Mouse (Mus musculus): ENCODE results near the gene Evl. TPM values are rescaled to one million over a fixed set of nuclear protein-coding genes. Genes with fewer than 3 reads are reported as not detected.

The Evl gene
- polyA plus RNA-seq, 1 experiment, result 71.5 TPM

DNA sequence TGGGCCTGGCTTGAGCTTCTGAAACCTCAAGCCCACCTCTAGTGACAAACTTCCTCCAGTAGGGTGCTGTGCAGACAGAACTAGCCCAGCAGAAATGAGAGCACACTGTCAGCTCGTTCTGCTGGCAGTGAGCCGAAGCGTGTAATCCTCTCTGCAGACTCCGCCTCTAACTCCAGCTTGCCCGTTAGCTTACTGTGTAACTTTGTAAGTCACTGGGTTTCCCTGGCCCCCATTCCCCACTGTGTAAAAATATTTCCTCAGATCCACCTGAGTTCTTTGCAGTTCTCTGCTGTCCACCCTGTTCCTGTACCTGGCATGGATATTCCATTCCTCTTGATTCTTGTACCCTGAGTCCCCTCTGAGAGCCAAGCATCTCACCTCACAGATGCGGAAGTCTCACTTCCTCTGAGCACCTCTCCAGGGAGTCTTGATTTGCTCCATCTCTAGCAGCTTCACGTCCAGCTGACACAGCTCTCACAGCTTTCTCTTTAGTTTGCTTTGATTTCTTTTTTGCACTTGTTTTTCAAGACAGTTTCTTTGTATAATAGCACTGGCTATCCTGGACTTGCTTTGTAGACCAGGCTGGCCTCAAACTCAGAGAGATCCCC lies 96.6 kb downstream of the Evl start:
- TF ChIP-seq USF1 (IDR thresholded peaks at IDR 0.05; ENCODE audit: low read depth), result no peak
- no peak for TF ChIP-seq MAX (IDR thresholded peaks at IDR 0.05; ENCODE audit: low read depth)
- TF ChIP-seq REST (IDR thresholded peaks at IDR 0.05; ENCODE audit: insufficient read depth, insufficient read length), result no peak
- no peak for TF ChIP-seq POLR2AphosphoS2 (IDR thresholded peaks at IDR 0.05; ENCODE audit: insufficient read length, low read depth)
- no peak for TF ChIP-seq CEBPB (IDR thresholded peaks at IDR 0.05; ENCODE audit: insufficient read depth, poor library complexity, severe bottlenecking)
- TF ChIP-seq TCF12 (IDR thresholded peaks at IDR 0.05; ENCODE audit: insufficient read depth, poor library complexity, severe bottlenecking), result no peak
- no peak for TF ChIP-seq MYOG (IDR thresholded peaks at IDR 0.05; ENCODE audit: control insufficient read depth in 1 of 3, insufficient read depth in 1 of 3, insufficient read length in 2 of 3, low read depth in 2 of 3)
- TF ChIP-seq TCF3 (IDR thresholded peaks at IDR 0.05; ENCODE audit: insufficient read length, low read depth), result no peak
- TF ChIP-seq POLR2A (IDR thresholded peaks at IDR 0.05; ENCODE audit: insufficient read length, low read depth), result no peak
- TF ChIP-seq SRF (IDR thresholded peaks at IDR 0.05; ENCODE audit: control insufficient read depth, insufficient read length, low read depth), result no peak
- no peak for TF ChIP-seq E2F4 (IDR thresholded peaks at IDR 0.05; ENCODE audit: insufficient read depth)
- Histone ChIP-seq H3K27me3 (ENCODE audit: control insufficient read depth, insufficient read depth, insufficient read length) (no peaks in the 10 kb centered on the region), H3K4me2 (ENCODE audit: low read depth) (no peak overlapping the region), H3K36me3 (ENCODE audit: control insufficient read depth, insufficient read depth) (peaks cover 25% of the 10 kb centered on the region), H3K4me3 (no peak overlapping the region), H3K79me2 (ENCODE audit: control insufficient read depth, insufficient read depth) (no peaks in the 10 kb centered on the region), H3ac (ENCODE audit: control insufficient read depth, insufficient read length) (no peak overlapping the region)

GRCm38 (mm10) chr12:108653358-108654335 lies 99.1 kb downstream of the Evl start:
- Histone ChIP-seq H3ac (ENCODE audit: control insufficient read depth, insufficient read length) (no peak overlapping the region), H3K27me3 (ENCODE audit: control insufficient read depth, insufficient read depth, insufficient read length) (no peaks in the 10 kb centered on the region), H3K4me2 (ENCODE audit: low read depth) (no peak overlapping the region), H3K79me2 (ENCODE audit: control insufficient read depth, insufficient read depth) (no peaks in the 10 kb centered on the region), H3K4me3 (no peak overlapping the region), H3K36me3 (ENCODE audit: control insufficient read depth, insufficient read depth) (peaks cover 24% of the 10 kb centered on the region)
- TF ChIP-seq TCF3 (IDR thresholded peaks at IDR 0.05; ENCODE audit: insufficient read length, low read depth) (no peak), MYOG (IDR thresholded peaks at IDR 0.05; ENCODE audit: control insufficient read depth in 1 of 3, insufficient read depth in 1 of 3, insufficient read length in 2 of 3, low read depth in 2 of 3) (no peak)

DNA sequence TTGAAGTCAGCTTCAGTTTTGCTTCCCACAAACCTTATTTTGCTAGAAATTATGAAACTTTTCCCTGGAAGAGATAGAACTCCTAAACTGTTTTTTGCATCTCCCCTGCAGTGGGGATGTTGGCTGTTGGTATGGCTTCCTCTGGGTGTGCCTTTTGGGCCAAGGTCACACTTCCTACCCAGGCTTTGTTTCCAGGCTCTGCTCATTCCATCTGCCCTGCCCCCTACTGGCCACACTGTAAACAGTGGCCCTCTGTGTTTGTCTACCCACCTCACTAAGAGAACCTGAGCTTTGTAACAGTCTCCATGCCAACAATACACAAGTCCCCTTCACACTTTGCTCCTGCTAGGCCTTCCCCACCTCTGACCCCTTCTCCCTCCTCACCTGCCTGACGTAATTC lies 102.8 kb downstream of the Evl start:
- no peak overlapping the region for H3ac ChIP-seq (ENCODE audit: control insufficient read depth, insufficient read length)
- no peak overlapping the region for H3K4me3 ChIP-seq
- no peaks in the 10 kb centered on the region for H3K79me2 ChIP-seq (ENCODE audit: control insufficient read depth, insufficient read depth)
- H3K27me3 ChIP-seq (ENCODE audit: control insufficient read depth, insufficient read depth, insufficient read length), result no peaks in the 10 kb centered on the region
- peaks cover 14% of the 10 kb centered on the region for H3K36me3 ChIP-seq (ENCODE audit: control insufficient read depth, insufficient read depth)
- H3K4me2 ChIP-seq (ENCODE audit: low read depth), result no peak overlapping the region
- TF ChIP-seq POLR2AphosphoS2 (IDR thresholded peaks at IDR 0.05; ENCODE audit: insufficient read length, low read depth) (no peak), USF1 (IDR thresholded peaks at IDR 0.05; ENCODE audit: low read depth) (no peak), TCF3 (IDR thresholded peaks at IDR 0.05; ENCODE audit: insufficient read length, low read depth) (no peak), CEBPB (IDR thresholded peaks at IDR 0.05; ENCODE audit: insufficient read depth, poor library complexity, severe bottlenecking) (no peak), SRF (IDR thresholded peaks at IDR 0.05; ENCODE audit: control insufficient read depth, insufficient read length, low read depth) (no peak), MYOG (IDR thresholded peaks at IDR 0.05; ENCODE audit: control insufficient read depth in 1 of 3, insufficient read depth in 1 of 3, insufficient read length in 2 of 3, low read depth in 2 of 3) (no peak), E2F4 (IDR thresholded peaks at IDR 0.05; ENCODE audit: insufficient read depth) (no peak), REST (IDR thresholded peaks at IDR 0.05; ENCODE audit: insufficient read depth, insufficient read length) (no peak), TCF12 (IDR thresholded peaks at IDR 0.05; ENCODE audit: insufficient read depth, poor library complexity, severe bottlenecking) (no peak), POLR2A (IDR thresholded peaks at IDR 0.05; ENCODE audit: insufficient read length, low read depth) (no peak), MYOD1 (IDR thresholded peaks at IDR 0.05; ENCODE audit: control insufficient read depth in 1 of 3, insufficient read length in 2 of 3, low read depth in 2 of 3) (no peak), MAX (IDR thresholded peaks at IDR 0.05; ENCODE audit: low read depth) (no peak)

DNA sequence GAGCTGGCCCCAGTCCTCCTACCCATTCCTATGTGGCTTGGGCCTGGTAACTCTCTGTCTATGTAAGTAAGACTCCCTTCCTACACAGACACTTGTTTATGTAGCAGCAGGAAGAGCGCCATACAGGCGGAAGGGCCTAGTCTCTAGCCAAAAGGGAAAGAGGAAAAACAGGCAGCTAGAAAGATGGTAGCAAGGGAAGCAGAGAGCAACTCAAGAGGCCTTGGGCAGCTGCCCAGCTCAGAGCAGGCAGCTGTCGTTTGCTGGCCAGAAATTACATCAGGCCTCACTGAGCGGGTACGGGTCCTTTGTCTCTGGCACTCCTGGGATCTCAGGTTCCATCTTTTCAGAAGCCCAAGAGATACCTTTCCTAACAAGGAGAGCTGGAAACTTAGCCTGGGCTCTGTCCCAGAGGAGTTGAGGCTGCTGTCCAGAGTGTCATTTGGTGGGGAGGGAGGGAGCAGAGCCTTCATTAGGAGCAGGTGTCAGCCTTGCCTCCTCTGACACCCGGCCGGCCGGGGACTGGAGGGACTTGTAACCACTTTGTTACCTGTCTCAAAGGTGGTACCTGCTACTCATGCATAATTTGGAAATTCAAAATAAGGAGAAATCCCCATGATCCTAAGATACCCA lies 114.2 kb downstream of the Evl start:
- Histone ChIP-seq H3ac (ENCODE audit: control insufficient read depth, insufficient read length) (no peak overlapping the region), H3K4me2 (ENCODE audit: low read depth) (no peak overlapping the region), H3K79me2 (ENCODE audit: control insufficient read depth, insufficient read depth) (no peaks in the 10 kb centered on the region), H3K36me3 (ENCODE audit: control insufficient read depth, insufficient read depth) (no peaks in the 10 kb centered on the region), H3K27me3 (ENCODE audit: control insufficient read depth, insufficient read depth, insufficient read length) (no peaks in the 10 kb centered on the region), H3K4me3 (no peak overlapping the region)
- TF ChIP-seq MYOD1 (IDR thresholded peaks at IDR 0.05; ENCODE audit: control insufficient read depth in 1 of 3, insufficient read length in 2 of 3, low read depth in 2 of 3) (peak in 2 of 3 experiments; percentile 73 to 83), E2F4 (IDR thresholded peaks at IDR 0.05; ENCODE audit: insufficient read depth) (no peak), CEBPB (IDR thresholded peaks at IDR 0.05; ENCODE audit: insufficient read depth, poor library complexity, severe bottlenecking) (no peak), MAX (IDR thresholded peaks at IDR 0.05; ENCODE audit: low read depth) (no peak), MYOG (IDR thresholded peaks at IDR 0.05; ENCODE audit: control insufficient read depth in 1 of 3, insufficient read depth in 1 of 3, insufficient read length in 2 of 3, low read depth in 2 of 3) (peak; percentile 58 to 91 (median 75)), USF1 (IDR thresholded peaks at IDR 0.05; ENCODE audit: low read depth) (no peak)
